Mouse (Mus musculus) ES-E14 (cell line): ENCODE data around the gene Slc39a7.

ENCODE experiments used
- HCFC1 ChIP-seq: IDR thresholded peaks from 2 replicates; pipeline ENCODE4 v1.6.1; 2012; ENCODE audit warnings: low read length, inconsistent platforms, borderline replicate concordance; ENCODE audit not compliant: insufficient read depth
- MAFK ChIP-seq: IDR thresholded peaks from 2 replicates; pipeline ENCODE4 v1.6.1; 2014; ENCODE audit warnings: mild to moderate bottlenecking, low read depth, low read length, inconsistent platforms; ENCODE audit not compliant: insufficient read depth
- ZC3H11A ChIP-seq: IDR thresholded peaks from 2 replicates; pipeline ENCODE4 v1.6.1; 2012; ENCODE audit warnings: low read depth, mild to moderate bottlenecking, inconsistent platforms, low read length, borderline replicate concordance

DNA sequence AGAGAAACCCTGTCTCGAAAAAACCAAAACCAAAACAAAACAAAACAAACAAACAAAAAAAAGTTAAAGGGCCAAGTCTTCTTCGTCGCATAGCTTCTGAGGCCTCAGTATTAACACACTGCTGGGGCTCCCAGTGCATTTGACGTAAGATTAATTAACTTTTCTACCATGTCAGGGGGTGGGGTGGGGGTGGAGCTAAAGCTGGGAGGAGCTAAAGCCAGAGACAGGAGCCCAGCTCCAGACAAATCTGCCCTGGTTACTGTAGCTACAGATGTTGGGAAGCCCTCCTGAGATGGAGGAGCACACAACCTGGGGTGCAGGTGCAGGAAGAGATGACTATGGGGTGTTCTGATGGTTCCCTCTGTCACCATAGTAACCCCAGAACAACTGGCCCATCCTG is 46.7 kb upstream of the Slc39a7 start:
- TF ChIP-seq HCFC1 (no peak), ZC3H11A (no peak), MAFK (no peak)
